Comparison of ENCODE assay signal across 10 mouse cellular contexts in the genomic region with DNA sequence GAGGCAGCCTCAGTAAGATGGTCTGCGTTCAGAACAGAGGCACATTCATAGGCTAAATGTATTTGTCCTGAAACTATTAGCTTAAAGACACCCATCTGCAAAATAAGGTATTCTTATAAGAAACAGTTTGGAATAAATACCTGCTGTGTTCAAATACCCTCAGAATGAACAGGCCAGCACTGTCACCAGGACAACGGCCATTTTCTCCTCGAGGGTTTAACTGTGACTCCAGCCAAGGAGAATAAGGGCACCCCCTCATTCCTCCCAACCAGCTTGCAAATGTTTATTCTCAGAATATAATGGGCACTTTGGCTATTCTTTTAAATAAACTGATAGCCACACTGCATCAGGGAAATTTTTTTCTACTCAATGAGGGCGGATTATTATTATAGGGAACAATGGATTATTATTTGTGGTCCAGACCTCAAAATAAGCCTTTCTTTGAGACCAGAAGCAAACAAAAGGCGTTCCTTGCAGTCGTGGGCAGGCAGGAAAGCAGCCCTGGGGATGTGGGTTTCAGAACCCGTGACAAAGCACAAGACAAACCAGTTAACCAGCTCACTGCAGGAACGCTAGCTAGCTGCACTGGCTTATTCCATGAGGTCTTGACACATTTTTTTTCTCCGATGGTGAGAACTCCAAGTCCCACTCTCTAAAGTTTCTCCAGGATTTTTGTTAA. TPM values are rescaled to one million over a fixed set of nuclear protein-coding genes. Genes with fewer than 3 reads are reported as not detected.
DNase-seq lines count a peak whose midpoint lies in the region; ATAC-seq and TF ChIP-seq lines count a peak whose summit lies in the region.
"Had no signal": no experiment of that assay in that cellular context is flagged by ENCODE, and none has a peak within 500 bp of the region (broad histone marks: within the 10 kb centered on the region; RNA-seq: fewer than 3 reads in every experiment).

No protein-coding gene starts in this region.

- 0 out of 2 replicates have a peak, but pooled peaks cover 3% of the 10 kb centered on the region for H3K9me3 ChIP-seq in embryonic facial prominence, embryonic 10.5 days
- peaks cover 5% of the 10 kb centered on the region for H3K9me3 ChIP-seq in forebrain, embryonic 16.5 days (ENCODE audit: control insufficient read depth, low read length)
- no peaks in the 10 kb centered on the region for H3K9me3 ChIP-seq in midbrain, embryonic 15.5 days

- no peak overlapping the region for H3K9ac ChIP-seq in forebrain, embryonic 16.5 days (replicated peaks; ENCODE audit: low read depth, low read length)
- H3K9ac ChIP-seq in midbrain, embryonic 15.5 days: no peak overlapping the region

- H3K4me1 ChIP-seq in embryonic facial prominence, embryonic 10.5 days: peaks cover 41% of the 10 kb centered on the region
- H3K4me1 ChIP-seq in forebrain, embryonic 16.5 days (replicated peaks; ENCODE audit: control insufficient read depth, insufficient read depth, low read length): peaks cover 16% of the 10 kb centered on the region
- H3K4me1 ChIP-seq in midbrain, embryonic 15.5 days: peaks cover 15% of the 10 kb centered on the region

- H3K4me3 ChIP-seq in layer of hippocampus, adult 2 months: no peak overlapping the region
- H3K4me3 ChIP-seq in embryonic facial prominence, embryonic 10.5 days: no peak overlapping the region
- no peak overlapping the region for H3K4me3 ChIP-seq in forebrain, embryonic 16.5 days (replicated peaks; ENCODE audit: low read length)
- H3K4me3 ChIP-seq in midbrain, embryonic 15.5 days: no peak overlapping the region

- peak; percentile 54 for ATAC-seq in forebrain, embryonic 16.5 days
- peak; percentile 58 for ATAC-seq in midbrain, embryonic 15.5 days (replicated peaks)

- peaks cover 54% of the 10 kb centered on the region for H3K36me3 ChIP-seq in embryonic facial prominence, embryonic 10.5 days (replicated peaks)
- peaks cover 14% of the 10 kb centered on the region for H3K36me3 ChIP-seq in forebrain, embryonic 16.5 days (ENCODE audit: control insufficient read depth, insufficient read depth)
- H3K36me3 ChIP-seq in midbrain, embryonic 15.5 days (replicated peaks): peaks cover 8% of the 10 kb centered on the region

- 29% methylated on average over 9 of the region's 9 CpGs for WGBS in embryonic facial prominence, embryonic 10.5 days
- WGBS in forebrain, embryonic 16.5 days: 3% methylated on average over 9 of the region's 9 CpGs
- WGBS in midbrain, embryonic 15.5 days: 9% methylated on average over 9 of the region's 9 CpGs

- H3K27ac ChIP-seq in layer of hippocampus, adult 2 months: peak overlapping the region; percentile 80
- peak overlapping the region; percentile 61 for H3K27ac ChIP-seq in embryonic facial prominence, embryonic 10.5 days (replicated peaks)
- H3K27ac ChIP-seq in forebrain, embryonic 16.5 days (ENCODE audit: low read length): peak overlapping the region; percentile 62
- peak overlapping the region; percentile 60 for H3K27ac ChIP-seq in midbrain, embryonic 15.5 days

- H3K27me3 ChIP-seq in embryonic facial prominence, embryonic 10.5 days (replicated peaks; ENCODE audit: low read depth, poor library complexity, severe bottlenecking): no peaks in the 10 kb centered on the region
- H3K27me3 ChIP-seq in forebrain, embryonic 16.5 days (replicated peaks; ENCODE audit: control insufficient read depth, insufficient read depth, low read length): no peaks in the 10 kb centered on the region
- no peaks in the 10 kb centered on the region for H3K27me3 ChIP-seq in midbrain, embryonic 15.5 days (replicated peaks)

- no peak for TF ChIP-seq CTCF in layer of hippocampus, adult 2 months (conservative IDR thresholded peaks at IDR 0.05)

- H3K4me2 ChIP-seq in forebrain, embryonic 16.5 days (ENCODE audit: low read length): no peak overlapping the region
- no peak overlapping the region for H3K4me2 ChIP-seq in midbrain, embryonic 15.5 days

- peak; percentile 34 to 41 for DNase-seq in layer of hippocampus, adult 2 months (ENCODE audit: low spot score in 2 of 2)
- no peak for DNase-seq in layer of hippocampus, postnatal 36 days
- no peak for DNase-seq in embryonic facial prominence, embryonic 10.5 days (ENCODE audit: low spot score)
- no peak for DNase-seq in c-Kit-positive CD71-positive TER-119-positive erythroid progenitor cells, embryonic 14.5 days (ENCODE audit: low spot score)
- no peak for DNase-seq in urinary bladder, adult 2 months (ENCODE audit: low spot score)
- DNase-seq in urinary bladder, postnatal 4 days (ENCODE audit: low spot score in 2 of 2): no peak
- DNase-seq: gastrocnemius, postnatal 10 days; right cerebral cortex, postnatal 25 days had no signal

RNA-seq across cellular contexts. Expression of a gene that starts 23.9 kb away (rescaled TPM):
- total RNA-seq in layer of hippocampus, adult 2 months (2021): 10 to 100 TPM; 30.6 to 38.5 TPM
- total RNA-seq in layer of hippocampus, postnatal 36 days (2021): 10 to 100 TPM; 35.7 to 39.6 TPM
- 138 and 139 TPM in 2 replicates for polyA plus RNA-seq in embryonic facial prominence, embryonic 10.5 days (2016; fragmentation: Nextera tagmentation; extraction: Ambion mirVana)
- 138 and 145 TPM in 2 replicates for polyA plus RNA-seq in forebrain, embryonic 16.5 days (2015; fragmentation: Nextera tagmentation; extraction: Ambion mirVana)
- 156 and 168 TPM in 2 replicates for polyA plus RNA-seq in midbrain, embryonic 15.5 days (2015; fragmentation: Nextera tagmentation; extraction: Ambion mirVana)
- polyA plus RNA-seq in urinary bladder, adult 2 months (2012; rRNA removed): 77.7 and 84.2 TPM in 2 replicates

Comparison
In these comparisons a context has a peak if more than half of its experiments do, and no peak if none do; other contexts are left out.
1. DNase-seq: peak in layer of hippocampus, adult 2 months (2 of 2); none in layer of hippocampus, postnatal 36 days (0 of 2), embryonic facial prominence, embryonic 10.5 days (single experiment), c-Kit-positive CD71-positive TER-119-positive erythroid progenitor cells, embryonic 14.5 days (single experiment), urinary bladder, adult 2 months (single experiment) and urinary bladder, postnatal 4 days (0 of 2).
2. Peak in every context shown above with its lines, with median percentiles within 50 percentile points of each other: H3K27ac ChIP-seq.